Mouse (Mus musculus): ENCODE data around the gene Fbxl3.

DNA sequence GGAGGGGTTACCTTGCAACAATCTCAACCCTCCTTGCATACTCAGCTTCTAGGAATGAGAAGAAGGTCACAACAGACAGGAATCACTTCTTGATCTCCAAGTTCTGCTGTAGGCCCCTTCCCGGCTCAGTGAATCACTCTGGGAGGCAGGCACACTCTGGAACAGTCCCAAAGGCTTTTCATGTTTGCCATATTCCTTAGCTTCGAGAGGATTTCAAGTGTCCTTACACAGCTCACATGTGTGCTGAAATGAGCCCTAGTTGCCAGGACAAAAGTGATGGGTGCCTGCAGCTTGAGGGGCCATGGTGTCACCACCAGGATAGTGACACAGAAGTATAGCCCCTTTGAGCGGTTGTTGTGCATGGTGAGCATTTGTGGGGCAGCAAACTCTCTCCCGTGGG lies 26.6 kb downstream of the Fbxl3 start:
- TF ChIP-seq ZC3H11A (IDR thresholded peaks at IDR 0.05; ENCODE audit: borderline replicate concordance, low read depth, low read length) = no peak
- TF ChIP-seq HCFC1 (IDR thresholded peaks at IDR 0.05; ENCODE audit: borderline replicate concordance, insufficient read depth, low read length) = no peak
- no peak for TF ChIP-seq ZNF384 (IDR thresholded peaks at IDR 0.05; ENCODE audit: low read depth, low read length)

Data from ES-E14 (cell line).